Mouse (Mus musculus) lung, embryonic 15.5 days (tissue): ENCODE results near the gene Slc25a29. TPM values are rescaled to one million over a fixed set of nuclear protein-coding genes. Genes with fewer than 3 reads are reported as not detected.
A peak's percentile ranks its signal among the peaks of the same experiment; 100 is the strongest.

Source experiments
- ATAC-seq: fragments of 200-750 bp; cut with Nextera tagmentation; 2 replicates; pipeline ENCODE4 v1.8.0; 2017; ENCODE audit warnings: moderate number of reproducible peaks, borderline replicate concordance; ENCODE audit not compliant: low FRiP score, low TSS enrichment; ENCODE audit errors: extremely low read depth
- H3K27ac ChIP-seq: fragments of 300-500 bp; sonication (generic); 2 replicates; pipeline ENCODE4 v1.5.1; 2015; ENCODE audit warnings: moderate library complexity, mild to moderate bottlenecking, inconsistent platforms
- H3K27me3 ChIP-seq: fragments of 300-500 bp; sonication (generic); 2 replicates; pipeline ENCODE4 v1.6.1; 2015; ENCODE audit warnings: inconsistent platforms
- H3K36me3 ChIP-seq: fragments of 300-500 bp; sonication (generic); 2 replicates; pipeline ENCODE4 v1.6.1; 2015; ENCODE audit warnings: inconsistent platforms
- H3K4me1 ChIP-seq: fragments of 300-500 bp; sonication (generic); 2 replicates; pipeline ENCODE4 v1.6.1; 2015; ENCODE audit warnings: inconsistent platforms
- H3K4me2 ChIP-seq: fragments of 300-500 bp; sonication (generic); 2 replicates; pipeline ENCODE4 v1.6.1; 2015; ENCODE audit warnings: inconsistent platforms, mild to moderate bottlenecking, moderate library complexity
- H3K4me3 ChIP-seq: fragments of 300-500 bp; sonication (generic); 2 replicates; pipeline ENCODE4 v1.5.1; 2015; ENCODE audit warnings: mild to moderate bottlenecking, inconsistent platforms
- H3K9ac ChIP-seq: fragments of 300-500 bp; sonication (generic); 2 replicates; pipeline ENCODE4 v1.6.1; 2015; ENCODE audit warnings: inconsistent platforms
- H3K9me3 ChIP-seq: fragments of 300-500 bp; sonication (generic); 2 replicates; pipeline ENCODE4 v1.6.1; 2016; ENCODE audit warnings: inconsistent platforms
- WGBS: fragments of 180-500 bp; shearing (Covaris S2); methylation state at CpG from one replicate; pipeline ENCODE4 v1.1.7; 2015; 5-methylcytosine and 5-hydroxymethylcytosine counted together
- polyA plus RNA-seq: library from polyadenylated mRNA; unstranded; fragments of >200 nt; fragmentation: Nextera tagmentation; extraction: Ambion mirVana; gene quantifications from 2 replicates; pipeline ENCODE4 v1.2.1, GENCODE M21; 2015

The Slc25a29 gene
- polyA plus RNA-seq, 1 experiment from 2014 or later = 8.0 TPM

- Histone ChIP-seq H3K4me3 (no peak overlapping the region), H3K27me3 (no peaks in the 10 kb centered on the region), H3K36me3 (peaks cover 22% of the 10 kb centered on the region), H3K4me2 (no peak overlapping the region), H3K4me1 (no peaks in the 10 kb centered on the region), H3K9me3 (no peaks in the 10 kb centered on the region), H3K9ac (no peak overlapping the region), H3K27ac (no peak overlapping the region)
- WGBS = 85% methylated on average over 4 of the region's 4 CpGs
- no peak for ATAC-seq
Observed at GRCm38 (mm10) chr12:108820461-108820860, 15.2 kb downstream of the Slc25a29 start.

GRCm38 (mm10) chr12:108816569-108816968 is 19.1 kb downstream of the Slc25a29 start:
- Histone ChIP-seq H3K36me3 (peaks cover 37% of the 10 kb centered on the region), H3K9ac (no peak overlapping the region), H3K27ac (no peak overlapping the region), H3K27me3 (no peaks in the 10 kb centered on the region), H3K4me2 (no peak overlapping the region), H3K4me1 (0 out of 2 replicates have a peak, but pooled peaks cover 2% of the 10 kb centered on the region), H3K4me3 (no peak overlapping the region), H3K9me3 (no peaks in the 10 kb centered on the region)
- ATAC-seq = no peak
- WGBS = 74% methylated on average over 11 of the region's 11 CpGs

GRCm38 (mm10) chr12:108814470-108814869 is 21.2 kb downstream of the Slc25a29 start:
- Histone ChIP-seq H3K27me3 (no peaks in the 10 kb centered on the region), H3K9me3 (no peaks in the 10 kb centered on the region), H3K4me3 (no peak overlapping the region), H3K4me1 (0 out of 2 replicates have a peak, but pooled peaks cover 2% of the 10 kb centered on the region), H3K36me3 (peaks cover 37% of the 10 kb centered on the region), H3K27ac (no peak overlapping the region), H3K4me2 (no peak overlapping the region), H3K9ac (no peak overlapping the region)
- ATAC-seq = no peak
- 86% methylated on average over 6 of the region's 6 CpGs for WGBS

GRCm38 (mm10) chr12:108812463-108812862 is 23.2 kb downstream of the Slc25a29 start:
- H3K9me3 ChIP-seq = no peaks in the 10 kb centered on the region
- 0 out of 2 replicates have a peak, but pooled peaks cover 2% of the 10 kb centered on the region for H3K4me1 ChIP-seq
- no peak overlapping the region for H3K27ac ChIP-seq
- H3K9ac ChIP-seq = no peak overlapping the region
- 83% methylated on average over 6 of the region's 6 CpGs for WGBS
- H3K27me3 ChIP-seq = no peaks in the 10 kb centered on the region
- no peak for ATAC-seq
- H3K4me2 ChIP-seq = no peak overlapping the region
- peaks cover 29% of the 10 kb centered on the region for H3K36me3 ChIP-seq
- H3K4me3 ChIP-seq = no peak overlapping the region

GRCm38 (mm10) chr12:108811133-108811532 is 24.6 kb downstream of the Slc25a29 start:
- Histone ChIP-seq H3K4me2 (no peak overlapping the region), H3K4me3 (no peak overlapping the region), H3K36me3 (peaks cover 28% of the 10 kb centered on the region), H3K4me1 (0 out of 2 replicates have a peak, but pooled peaks cover 2% of the 10 kb centered on the region), H3K9ac (no peak overlapping the region), H3K27ac (no peak overlapping the region), H3K9me3 (no peaks in the 10 kb centered on the region), H3K27me3 (no peaks in the 10 kb centered on the region)
- ATAC-seq = no peak
- WGBS = 40% methylated on average over 2 of the region's 2 CpGs

GRCm38 (mm10) chr12:108810309-108810708 is 25.4 kb downstream of the Slc25a29 start:
- no peak for ATAC-seq
- Histone ChIP-seq H3K4me3 (no peak overlapping the region), H3K27me3 (no peaks in the 10 kb centered on the region), H3K9me3 (no peaks in the 10 kb centered on the region), H3K27ac (no peak overlapping the region), H3K4me1 (0 out of 2 replicates have a peak, but pooled peaks cover 2% of the 10 kb centered on the region), H3K9ac (no peak overlapping the region), H3K36me3 (peaks cover 26% of the 10 kb centered on the region), H3K4me2 (no peak overlapping the region)
- 73% methylated on average over 7 of the region's 7 CpGs for WGBS

- Histone ChIP-seq H3K9ac (no peak overlapping the region), H3K4me1 (0 out of 2 replicates have a peak, but pooled peaks cover 2% of the 10 kb centered on the region), H3K36me3 (peaks cover 22% of the 10 kb centered on the region), H3K27me3 (no peaks in the 10 kb centered on the region), H3K9me3 (no peaks in the 10 kb centered on the region), H3K4me3 (no peak overlapping the region), H3K27ac (no peak overlapping the region), H3K4me2 (no peak overlapping the region)
- WGBS = 68% methylated on average over 1 of the region's 1 CpGs
- no peak for ATAC-seq
Observed at GRCm38 (mm10) chr12:108809771-108810170, 25.9 kb downstream of the Slc25a29 start.

GRCm38 (mm10) chr12:108808465-108808864 is 27.2 kb downstream of the Slc25a29 start:
- H3K9me3 ChIP-seq = no peaks in the 10 kb centered on the region
- peaks cover 15% of the 10 kb centered on the region for H3K36me3 ChIP-seq
- no peak overlapping the region for H3K27ac ChIP-seq
- ATAC-seq = no peak
- no peak overlapping the region for H3K4me2 ChIP-seq
- no peak overlapping the region for H3K9ac ChIP-seq
- H3K27me3 ChIP-seq = no peaks in the 10 kb centered on the region
- H3K4me1 ChIP-seq = 0 out of 2 replicates have a peak, but pooled peaks cover 2% of the 10 kb centered on the region
- H3K4me3 ChIP-seq = no peak overlapping the region
- WGBS = 73% methylated on average over 2 of the region's 2 CpGs

GRCm38 (mm10) chr12:108804388-108804787 is 31.3 kb downstream of the Slc25a29 start:
- WGBS = 86% methylated on average over 2 of the region's 2 CpGs
- no peaks in the 10 kb centered on the region for H3K27me3 ChIP-seq
- H3K4me1 ChIP-seq = peaks cover 10% of the 10 kb centered on the region; the same call in 1 of the 2 replicates
- H3K9me3 ChIP-seq = no peaks in the 10 kb centered on the region
- no peak overlapping the region for H3K9ac ChIP-seq
- no peak overlapping the region for H3K27ac ChIP-seq
- H3K36me3 ChIP-seq = peaks cover 18% of the 10 kb centered on the region
- H3K4me3 ChIP-seq = no peak overlapping the region
- ATAC-seq = no peak
- no peak overlapping the region for H3K4me2 ChIP-seq

GRCm38 (mm10) chr12:108801613-108802012 is 34.1 kb downstream of the Slc25a29 start:
- Histone ChIP-seq H3K4me2 (no peak overlapping the region), H3K27me3 (no peaks in the 10 kb centered on the region), H3K27ac (no peak overlapping the region), H3K9me3 (no peaks in the 10 kb centered on the region), H3K4me3 (no peak overlapping the region), H3K36me3 (peaks cover 8% of the 10 kb centered on the region), H3K4me1 (peaks cover 18% of the 10 kb centered on the region), H3K9ac (no peak overlapping the region)
- 66% methylated on average over 2 of the region's 2 CpGs for WGBS
- no peak for ATAC-seq

GRCm38 (mm10) chr12:108794979-108795537 is 40.6 kb downstream of the Slc25a29 start:
- no peak for ATAC-seq
- Histone ChIP-seq H3K9me3 (no peaks in the 10 kb centered on the region), H3K4me1 (peaks cover 39% of the 10 kb centered on the region), H3K9ac (peak overlapping the region; percentile 96), H3K4me3 (peak overlapping the region; percentile 99), H3K27me3 (no peaks in the 10 kb centered on the region), H3K36me3 (peaks cover 5% of the 10 kb centered on the region; the same call in 1 of the 2 replicates), H3K4me2 (peak overlapping the region; percentile 55), H3K27ac (peak overlapping the region; percentile 100)
- WGBS = 5% methylated on average over 9 of the region's 9 CpGs

GRCm38 (mm10) chr12:108794078-108794711 is 41.5 kb downstream of the Slc25a29 start:
- Histone ChIP-seq H3K4me1 (peaks cover 31% of the 10 kb centered on the region), H3K4me3 (peak overlapping the region; percentile 99), H3K36me3 (no peaks in the 10 kb centered on the region), H3K27me3 (no peaks in the 10 kb centered on the region), H3K9ac (peak overlapping the region; percentile 96), H3K4me2 (peak overlapping the region; percentile 55), H3K27ac (peak overlapping the region; percentile 100), H3K9me3 (no peaks in the 10 kb centered on the region)
- peak; percentile 62 for ATAC-seq
- WGBS = 1% methylated on average over 79 of the region's 94 CpGs
